Mouse (Mus musculus) embryo, embryonic 11.5 days (tissue): Measurements from ENCODE around the gene Iqschfp.

Experiments
- DNase-seq: peaks from one replicate; pipeline ENCODE4 v3.0.0-alpha.2; 2012; ENCODE audit warnings: low read depth, low spot score

Gene Iqschfp

GRCm38 (mm10) chr3:68572249-68573225, 680.5 kb downstream of the Iqschfp start:
- peak; percentile 54 for DNase-seq

GRCm38 (mm10) chr3:68573226-68573624, 681.2 kb downstream of the Iqschfp start:
- DNase-seq, result no peak

GRCm38 (mm10) chr3:68574097-68574496, 682.1 kb downstream of the Iqschfp start:
- no peak for DNase-seq

GRCm38 (mm10) chr3:68574565-68574964, 682.5 kb downstream of the Iqschfp start:
- no peak for DNase-seq

- no peak for DNase-seq
Measured at GRCm38 (mm10) chr3:68575636-68576340, 683.8 kb downstream of the Iqschfp start.

- DNase-seq, result no peak
Measured at GRCm38 (mm10) chr3:68576431-68576830, 684.4 kb downstream of the Iqschfp start.

GRCm38 (mm10) chr3:68576948-68577347, 684.9 kb downstream of the Iqschfp start:
- DNase-seq, result no peak

GRCm38 (mm10) chr3:68581591-68581990, 689.6 kb downstream of the Iqschfp start:
- DNase-seq, result no peak

- no peak for DNase-seq
Measured at GRCm38 (mm10) chr3:68582103-68582740, 690.2 kb downstream of the Iqschfp start.

GRCm38 (mm10) chr3:68583031-68583693, 691.1 kb downstream of the Iqschfp start:
- DNase-seq, result no peak

- no peak for DNase-seq
Measured at GRCm38 (mm10) chr3:68583771-68584511, 691.9 kb downstream of the Iqschfp start.

GRCm38 (mm10) chr3:68585213-68585612, 693.2 kb downstream of the Iqschfp start:
- DNase-seq, result no peak

GRCm38 (mm10) chr3:68586646-68587064, 694.6 kb downstream of the Iqschfp start:
- no peak for DNase-seq

- DNase-seq, result no peak
Measured at GRCm38 (mm10) chr3:68587567-68588245, 695.7 kb downstream of the Iqschfp start.

GRCm38 (mm10) chr3:68589220-68589840, 697.3 kb downstream of the Iqschfp start:
- no peak for DNase-seq

GRCm38 (mm10) chr3:68590436-68590835, 698.4 kb downstream of the Iqschfp start:
- DNase-seq, result no peak

- DNase-seq, result no peak
Measured at GRCm38 (mm10) chr3:68592575-68592974, 700.5 kb downstream of the Iqschfp start.

- DNase-seq, result no peak
Measured at GRCm38 (mm10) chr3:68593073-68593867, 701.2 kb downstream of the Iqschfp start.
